Mouse (Mus musculus): ENCODE measurements at regions not wholly inside any gene's neighbourhood (a gene's known extent, or its start where the extent isn't known, plus 50 kb on each side); places are given as distances from the start of the nearest gene placed in this dataset.

DNA sequence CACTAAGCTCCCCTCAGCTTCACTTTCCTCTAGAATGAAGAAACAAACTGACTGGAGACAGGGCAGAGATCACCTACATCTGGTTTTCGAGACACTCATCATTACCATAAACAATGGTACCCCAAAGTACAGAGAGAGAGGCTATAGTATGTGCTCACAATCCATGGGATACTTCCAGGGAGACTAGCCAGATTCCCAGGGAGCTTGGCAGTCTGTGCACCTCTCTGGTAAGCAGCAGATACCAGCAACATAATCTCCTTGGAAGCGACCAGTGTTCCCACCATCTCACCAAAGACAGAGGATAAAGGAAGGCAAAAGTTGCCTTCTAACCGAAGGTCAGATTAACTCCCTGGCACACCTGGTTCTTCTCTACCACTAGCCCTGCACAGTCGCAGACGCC lies 256.4 kb downstream of the Prdm2 start:
- DNase-seq = peak; percentile 4 to 8

DNA sequence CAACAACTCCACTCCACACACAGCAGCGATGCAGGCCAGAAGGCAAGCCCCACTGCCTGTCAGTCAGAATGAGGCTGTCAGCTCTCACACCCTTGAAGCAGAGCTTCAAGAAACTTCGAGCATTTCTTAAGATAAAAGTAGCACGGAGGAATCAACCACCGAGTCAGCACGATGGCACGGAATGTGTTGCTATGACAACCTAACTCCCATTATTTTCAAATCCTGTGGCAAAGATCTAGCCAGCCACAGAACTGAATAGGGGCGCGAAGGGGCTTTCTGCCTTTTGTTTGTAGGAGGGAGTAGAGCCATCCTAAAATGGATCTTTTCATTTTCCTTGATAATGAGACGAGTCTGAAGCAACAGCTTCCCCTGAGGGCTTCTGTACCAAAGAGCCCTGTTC lies 259.1 kb downstream of the Prdm2 start:
- no peak for DNase-seq

DNA sequence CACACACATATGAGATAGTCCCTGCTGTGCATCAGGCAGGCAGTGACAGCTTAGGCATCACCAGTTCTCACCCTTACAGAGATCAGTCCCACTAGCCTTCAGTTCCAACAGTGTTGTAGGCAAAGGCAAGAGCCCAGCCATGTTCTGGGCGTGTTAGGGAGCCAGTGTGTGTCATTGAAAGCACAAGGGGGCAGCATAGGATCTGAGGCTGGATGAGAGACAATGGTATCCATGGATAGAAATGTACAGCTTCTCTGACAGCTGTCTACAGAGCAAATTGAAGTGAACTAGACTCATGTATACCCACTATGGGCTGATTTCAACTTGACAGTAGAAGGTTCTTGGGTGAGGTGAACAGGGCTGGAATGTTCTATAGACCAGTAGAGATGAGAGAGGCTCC lies 259.9 kb downstream of the Prdm2 start:
- no peak for DNase-seq

DNA sequence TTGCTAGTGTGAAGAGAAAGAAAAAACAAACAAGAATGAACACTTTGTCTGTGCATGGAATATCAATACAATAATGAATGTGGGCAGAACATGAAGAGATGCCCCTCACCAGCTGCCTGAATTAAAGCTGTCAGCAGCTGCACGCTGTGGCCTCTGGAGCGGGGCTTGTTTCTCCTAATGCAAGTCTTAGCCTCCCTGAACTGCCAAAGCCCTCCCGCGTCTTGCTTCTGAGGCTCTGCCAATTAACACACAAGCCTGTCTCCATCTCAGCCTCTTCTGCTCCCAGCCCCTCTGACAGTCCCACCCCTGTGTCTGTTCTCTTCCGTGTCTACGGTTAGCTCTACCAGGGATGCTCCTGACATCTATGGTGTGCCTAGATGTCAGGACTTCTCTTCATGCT lies 265.1 kb downstream of the Prdm2 start:
- DNase-seq = no peak

DNA sequence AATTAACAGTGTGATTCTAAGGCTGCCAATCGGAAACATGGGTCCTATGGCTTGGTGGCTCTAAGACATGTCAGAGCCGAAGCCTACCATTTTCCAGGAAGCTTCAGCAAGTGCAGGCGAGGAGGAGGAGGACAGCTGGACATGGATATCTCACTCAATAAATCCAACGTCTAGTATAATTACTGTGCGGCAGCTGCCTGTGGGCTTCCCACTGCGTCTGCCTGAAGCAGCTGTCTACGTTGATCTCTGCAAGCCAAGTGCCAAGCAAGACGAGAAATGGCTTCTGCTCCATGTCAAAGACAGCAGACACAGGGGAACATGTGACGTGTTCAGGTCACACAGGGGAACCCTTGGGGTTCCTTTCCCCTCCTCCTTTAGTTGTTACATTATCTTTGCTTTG lies 279.2 kb downstream of the Prdm2 start:
- no peak for DNase-seq

DNA sequence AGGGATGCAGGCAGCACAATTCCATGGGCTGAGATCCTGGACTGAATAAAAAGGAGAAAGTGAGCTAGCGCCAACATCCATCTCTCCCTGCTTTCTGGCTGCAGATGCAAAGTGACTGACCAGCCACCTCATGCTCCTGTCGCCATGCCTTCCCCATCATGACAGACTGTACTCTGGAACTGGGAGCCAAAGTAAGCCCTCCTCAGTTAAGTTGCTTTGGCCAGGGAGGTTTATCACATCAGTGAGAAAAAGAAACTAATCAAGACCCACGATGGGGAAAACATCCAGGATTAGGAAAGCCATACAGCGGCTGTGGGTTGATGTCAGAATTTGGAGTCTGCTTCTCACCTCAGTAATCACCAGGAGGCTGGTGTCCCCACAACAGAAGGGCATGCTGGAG lies 283.6 kb downstream of the Prdm2 start:
- DNase-seq = no peak

DNA sequence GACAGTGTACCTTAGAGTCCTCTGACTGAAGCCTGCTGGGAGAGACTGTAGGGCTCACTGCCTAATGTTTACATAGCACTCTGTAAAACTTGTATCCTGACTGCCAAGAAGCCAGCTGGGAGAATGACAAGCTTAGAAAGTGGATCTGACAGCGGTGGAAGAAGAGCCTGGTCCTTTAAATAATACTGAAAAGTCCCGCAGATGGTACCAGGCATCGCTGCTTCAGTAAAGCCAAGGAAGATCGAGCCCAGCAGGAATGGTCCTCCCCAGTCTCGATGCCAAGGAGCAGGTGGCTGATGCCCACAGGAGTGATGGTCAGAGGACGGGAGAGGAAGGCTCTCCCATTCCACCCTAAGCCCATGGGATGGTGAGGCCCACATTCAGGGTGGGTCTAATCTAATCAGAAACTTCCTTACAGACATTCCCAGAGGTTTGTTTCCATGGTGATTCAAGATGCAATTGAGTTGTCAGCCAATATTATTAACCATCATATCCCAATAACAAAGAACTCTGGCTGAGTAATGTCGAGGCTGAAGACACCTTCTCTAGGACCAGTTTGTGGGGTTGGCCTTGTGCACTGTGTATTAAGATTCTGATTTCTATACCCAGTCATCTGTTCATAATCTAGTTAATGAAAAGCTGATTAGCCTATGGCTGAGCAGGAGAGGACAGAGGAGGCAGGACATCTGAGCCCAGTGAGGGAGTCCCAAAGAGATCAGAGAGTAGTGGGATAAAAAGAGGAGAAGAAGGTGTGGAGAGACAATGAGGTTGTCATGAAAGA lies 285.3 kb downstream of the Prdm2 start:
- DNase-seq = peak; percentile 30

DNA sequence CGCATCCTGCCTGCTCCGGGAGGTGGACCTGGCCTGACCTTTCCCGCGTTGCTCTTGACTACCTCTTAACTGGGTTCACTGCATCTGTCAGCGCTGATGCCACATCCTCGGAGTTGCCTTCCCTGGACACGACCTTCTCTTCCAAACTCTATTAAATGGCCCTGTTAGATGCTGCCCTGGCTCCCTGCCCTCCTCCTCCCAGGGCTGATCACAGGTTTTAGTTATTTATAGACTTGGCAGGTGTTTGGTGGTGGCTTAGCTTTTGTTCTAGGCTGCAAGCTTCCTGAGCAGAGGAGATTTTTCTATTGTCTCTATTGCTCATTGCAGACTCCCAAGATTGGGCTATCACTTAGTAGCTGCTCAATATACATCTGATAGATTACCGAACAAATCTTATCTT lies 287.7 kb downstream of the Prdm2 start:
- DNase-seq = peak; percentile 78 to 79

DNA sequence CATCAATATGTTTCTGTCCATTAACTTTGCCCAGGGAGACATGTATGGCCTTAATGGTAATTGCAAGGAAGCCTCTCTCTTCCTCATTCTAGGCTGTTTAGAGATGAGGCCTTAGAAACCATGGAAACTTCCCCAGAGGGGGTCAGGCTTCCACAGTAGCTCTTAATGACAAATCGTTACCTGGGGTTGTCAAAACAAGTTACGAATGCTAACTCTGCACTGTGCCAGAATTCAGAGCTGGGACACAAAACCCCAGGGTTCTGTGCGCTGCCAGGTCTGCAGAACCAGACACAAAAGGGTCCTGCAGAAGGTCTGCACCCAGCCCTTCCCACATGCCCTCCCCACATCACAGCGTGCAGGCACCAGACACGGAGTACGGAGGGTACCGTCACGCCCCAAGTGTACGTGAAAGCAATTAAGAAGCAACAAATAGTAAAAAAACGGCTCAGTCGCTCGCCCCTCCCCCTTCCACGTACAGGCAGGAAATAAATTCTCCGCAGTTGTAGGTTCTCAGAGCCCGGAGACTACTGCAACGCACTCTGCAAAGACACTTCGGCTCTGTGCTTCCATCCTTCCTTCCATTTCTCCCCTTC lies 303.3 kb downstream of the Prdm2 start:
- no peak for DNase-seq

DNA sequence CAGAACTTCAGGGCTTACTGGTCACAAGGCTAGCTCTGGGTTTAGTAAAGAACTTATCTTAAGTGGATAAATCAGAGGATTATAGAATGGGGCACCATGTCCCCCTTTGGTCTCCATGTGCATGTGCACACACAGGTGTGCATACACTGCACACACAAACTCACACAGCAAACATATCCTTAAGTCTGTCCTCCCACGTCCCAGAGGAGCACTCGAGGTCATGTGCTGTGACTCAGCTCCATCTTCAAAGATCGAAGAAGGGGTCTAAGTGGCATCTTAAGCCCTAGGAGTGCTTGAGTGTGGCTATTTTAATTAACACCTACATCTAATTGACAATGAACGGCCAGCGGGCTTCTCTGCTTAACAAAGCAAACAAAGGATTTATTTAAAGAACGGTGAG lies 304.0 kb downstream of the Prdm2 start:
- no peak for DNase-seq

DNA sequence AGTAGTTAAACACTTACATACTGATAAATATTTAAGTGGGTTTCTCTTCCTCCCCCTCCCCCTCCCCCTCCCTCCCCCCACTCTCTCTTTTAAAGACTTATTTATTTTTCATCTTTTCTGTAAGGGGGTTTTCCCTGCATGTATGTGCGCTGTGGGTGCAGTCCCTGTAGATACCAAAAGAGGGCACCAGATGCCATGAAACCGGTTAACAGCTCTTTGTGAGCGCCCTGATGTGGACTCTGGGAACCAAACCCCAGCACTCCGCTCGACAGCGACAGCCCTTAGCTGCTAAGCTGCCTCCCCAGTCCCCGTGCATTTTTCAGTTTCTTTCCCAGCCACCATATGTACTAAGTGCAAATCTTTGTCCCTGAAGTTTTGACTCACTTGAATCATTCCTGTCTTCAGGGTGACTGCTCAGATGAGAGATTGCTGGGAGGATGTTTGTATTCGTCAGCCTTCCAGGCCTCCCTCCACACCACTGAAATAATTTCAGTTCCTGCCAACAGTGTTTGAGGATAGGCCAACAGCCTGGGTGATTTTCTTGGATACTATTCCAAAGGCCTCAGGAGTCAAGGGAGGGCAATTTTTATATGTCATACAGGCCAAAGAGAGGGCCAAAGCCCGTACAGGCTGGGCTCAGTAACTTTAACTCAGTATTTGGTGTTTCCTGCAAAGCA lies 309.3 kb downstream of the Prdm2 start:
- no peak for DNase-seq

DNA sequence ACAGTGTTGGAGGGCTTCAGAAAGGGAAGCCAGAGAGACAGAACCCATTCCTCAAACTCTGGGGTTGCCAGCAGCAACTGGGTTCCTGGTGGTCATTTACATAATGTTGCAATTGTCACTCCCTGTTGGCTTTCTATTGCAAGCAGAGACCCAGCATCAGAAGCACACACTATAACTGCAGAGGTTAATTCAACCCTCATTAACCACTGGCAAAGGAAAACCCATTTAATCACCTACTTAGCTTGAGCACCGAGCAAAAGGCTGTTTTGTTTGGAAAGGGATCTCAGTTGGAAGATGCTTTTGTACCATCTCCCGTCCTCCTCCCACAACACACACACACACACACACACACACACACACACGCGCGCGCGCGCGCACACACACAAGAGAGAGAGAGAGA lies 312.0 kb downstream of the Prdm2 start:
- no peak for DNase-seq

DNA sequence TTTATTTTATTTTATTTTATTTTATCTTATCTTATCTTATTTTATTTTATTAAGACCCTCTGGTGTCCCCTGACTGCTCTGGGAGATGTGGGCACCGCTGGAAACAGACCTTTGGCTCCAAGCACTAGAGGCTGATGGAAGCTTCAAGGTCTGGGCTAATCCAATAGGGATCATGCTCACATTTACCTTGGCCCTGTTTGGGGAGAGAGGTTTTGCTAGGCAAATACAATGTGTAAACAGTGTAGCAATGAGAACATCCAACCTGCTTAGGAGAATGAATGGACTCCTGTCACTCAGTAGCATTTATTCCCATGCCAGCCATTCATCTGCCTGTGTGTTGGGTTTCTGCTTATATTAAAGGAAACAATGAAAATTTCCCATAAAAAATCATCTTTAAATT lies 313.8 kb downstream of the Prdm2 start:
- DNase-seq = no peak

DNA sequence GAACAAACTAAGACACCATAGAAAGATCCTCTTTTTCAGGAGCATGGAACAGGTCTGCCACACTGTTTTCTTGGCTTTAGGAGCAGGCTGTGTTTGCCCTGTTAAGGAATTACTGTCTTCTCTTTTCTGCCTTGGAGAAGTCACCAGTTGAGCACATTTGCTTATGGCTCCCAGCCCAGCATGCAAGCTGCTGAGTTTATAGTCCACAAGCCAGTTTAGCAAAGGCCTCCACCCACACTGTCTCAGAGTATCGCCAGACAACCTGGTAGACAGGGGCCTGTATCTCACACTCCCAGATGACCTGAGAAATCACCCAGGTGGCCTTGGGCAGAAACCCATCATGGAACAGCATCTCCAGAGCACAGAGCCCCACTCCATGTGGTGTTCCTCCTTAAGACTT lies 322.1 kb downstream of the Prdm2 start:
- peak in 1 of 2 experiments; percentile 41 for DNase-seq

DNA sequence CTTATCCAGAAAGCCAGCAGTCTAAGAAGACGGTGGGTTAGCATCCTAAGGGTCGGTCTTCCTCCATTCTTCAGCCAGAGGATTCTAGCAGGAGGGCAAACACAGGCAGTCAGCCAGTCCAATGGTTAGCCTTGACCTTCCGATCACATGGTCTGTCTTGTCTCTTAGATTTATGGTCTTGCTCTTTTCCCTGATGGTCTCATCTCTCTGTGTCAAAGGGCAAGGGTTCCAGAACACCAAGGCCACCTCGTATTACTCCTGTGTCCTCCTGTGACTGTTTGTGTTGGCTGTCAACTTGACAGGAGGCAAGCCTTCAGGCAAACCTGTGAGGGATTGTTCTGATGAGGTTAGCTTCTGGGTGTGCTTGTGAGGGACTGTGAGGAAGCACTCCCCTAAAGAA lies 323.9 kb downstream of the Prdm2 start:
- DNase-seq = no peak

DNA sequence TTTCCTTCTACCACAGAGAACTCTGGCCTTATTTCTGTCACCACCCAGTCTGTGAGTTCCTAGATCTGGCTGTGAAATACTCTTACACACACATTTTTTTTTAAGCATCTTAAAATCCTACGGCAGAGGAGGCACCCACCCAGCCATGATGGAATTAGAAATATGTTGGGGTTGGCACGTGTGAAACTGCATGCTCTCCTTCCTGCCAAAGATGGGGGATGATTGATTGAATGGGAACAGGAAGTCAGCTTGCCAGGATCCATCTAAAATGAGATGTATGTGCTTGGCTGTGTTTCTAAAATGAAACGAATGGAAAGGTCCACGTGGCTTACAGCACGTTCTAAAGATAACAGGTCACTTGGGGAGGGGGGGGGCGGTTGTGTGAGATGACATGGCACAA lies 324.9 kb downstream of the Prdm2 start:
- DNase-seq = peak in 1 of 2 experiments; percentile 13

DNA sequence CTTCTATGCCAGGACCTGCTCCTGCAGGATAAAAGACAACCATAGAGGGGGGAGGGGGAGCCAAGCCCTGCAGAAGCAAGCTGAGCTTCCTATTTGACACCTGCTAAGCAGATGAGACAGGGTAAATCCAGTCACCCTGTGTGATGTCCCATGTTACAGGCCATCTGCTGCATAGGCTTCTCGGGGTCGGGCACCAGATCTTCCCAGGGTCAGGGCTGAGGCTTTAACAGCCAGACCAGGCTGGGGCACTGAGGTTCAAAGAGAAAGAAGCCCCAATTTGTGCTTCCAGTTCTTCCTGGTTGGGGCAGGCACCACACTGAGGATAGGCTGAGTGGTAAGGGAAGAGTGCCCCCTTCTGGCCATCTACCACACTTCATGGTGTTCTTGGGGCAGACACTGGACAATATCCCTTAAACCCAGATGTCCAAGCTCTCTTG lies 332.5 kb downstream of the Prdm2 start:
- DNase-seq = peak; percentile 84 to 89

DNA sequence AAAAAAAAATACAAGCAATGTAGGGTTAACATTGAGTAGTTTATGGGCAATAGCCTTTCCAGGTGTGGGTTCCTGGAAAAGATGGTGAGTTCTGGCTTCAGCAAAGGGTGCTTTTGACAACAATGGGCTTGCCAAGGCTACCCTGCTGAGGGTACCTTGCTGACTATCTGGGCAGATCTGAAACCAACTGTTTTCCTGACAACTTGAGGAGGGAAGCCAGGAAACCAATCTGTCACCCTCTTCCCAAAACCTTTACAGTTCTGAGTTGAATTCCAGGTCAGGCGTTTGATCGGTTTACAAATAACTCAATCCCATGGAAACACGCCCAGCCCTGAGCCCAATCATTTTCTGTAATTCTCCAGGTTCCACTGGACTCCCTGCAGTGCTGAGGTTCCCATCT lies 336.6 kb downstream of the Prdm2 start:
- DNase-seq = peak; percentile 82 to 88

DNA sequence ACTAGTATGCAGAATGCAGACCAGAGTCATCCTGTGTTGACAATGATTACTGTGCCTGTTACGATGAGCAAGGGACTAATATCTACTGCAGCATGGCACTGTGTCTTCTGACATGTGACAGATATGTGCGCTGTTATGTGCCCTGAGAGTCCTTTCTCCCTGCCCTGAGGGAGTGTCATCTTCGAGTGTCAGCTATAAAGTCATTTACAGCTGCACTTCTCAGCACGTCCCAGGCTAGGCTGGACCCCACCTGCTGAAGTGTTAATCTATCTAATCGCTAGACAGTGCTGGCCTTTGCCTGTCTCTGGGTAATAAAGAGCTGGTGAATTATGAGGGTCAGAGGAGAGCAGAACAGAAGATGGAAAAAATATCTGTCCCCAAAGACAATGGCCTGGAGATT lies 337.7 kb downstream of the Prdm2 start:
- no peak for DNase-seq

DNA sequence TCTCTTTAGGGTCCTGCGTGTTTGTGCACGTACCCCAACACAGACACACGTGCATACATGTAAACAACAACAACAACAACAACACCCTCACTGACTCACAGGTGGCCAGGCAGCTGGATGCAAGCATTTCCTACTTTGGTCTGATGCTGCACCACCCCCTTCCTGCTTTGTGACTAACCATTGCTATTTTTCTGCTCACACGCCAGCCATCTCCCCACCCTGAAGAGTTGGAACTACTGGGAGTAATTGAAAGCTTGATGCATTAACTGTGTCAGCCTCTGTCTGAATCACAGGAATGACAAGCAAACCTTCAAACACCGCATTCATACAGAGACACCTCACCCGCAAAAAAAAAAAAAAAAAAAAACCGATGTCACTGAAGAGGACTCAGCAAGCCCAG lies 346.5 kb downstream of the Prdm2 start:
- DNase-seq = no peak

DNA sequence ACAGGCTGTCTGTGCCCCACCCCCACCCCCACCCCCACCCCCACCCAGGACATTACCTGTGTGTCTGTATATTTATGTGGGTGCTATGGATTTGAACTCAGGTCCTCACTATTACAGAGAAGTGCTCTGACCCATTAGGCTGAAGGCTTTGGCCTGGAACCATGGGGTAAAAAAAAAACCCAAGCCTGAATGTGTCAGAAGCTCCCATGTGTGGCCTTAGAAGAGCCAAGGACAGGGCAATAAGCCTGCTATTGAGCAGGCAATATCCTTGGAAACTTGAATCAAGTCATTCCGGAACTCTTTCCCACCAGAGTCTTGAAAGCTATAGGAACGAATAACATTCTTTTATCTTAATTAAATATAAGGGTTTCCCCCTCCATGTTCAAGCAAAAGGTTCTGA lies 347.2 kb downstream of the Prdm2 start:
- DNase-seq = no peak

DNA sequence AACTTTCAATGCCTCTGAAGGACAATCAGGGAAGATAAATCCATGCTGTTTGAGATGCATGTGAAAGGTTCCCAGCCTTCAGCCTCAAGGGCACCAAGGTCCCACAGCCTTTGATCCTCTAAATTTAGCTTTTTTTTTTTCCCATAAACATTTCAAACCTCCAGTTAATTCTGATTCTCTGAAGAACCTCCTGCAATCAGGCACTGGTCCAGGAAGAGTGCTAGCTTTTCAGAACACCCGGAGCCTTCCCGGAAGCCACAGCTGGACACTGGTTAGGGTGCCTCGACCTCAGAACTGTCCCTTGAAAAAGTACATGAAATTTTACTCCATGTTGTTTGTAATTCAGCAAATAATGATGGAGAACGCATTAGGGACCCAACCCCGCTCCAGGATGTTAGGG lies 348.9 kb downstream of the Prdm2 start:
- no peak for DNase-seq

DNA sequence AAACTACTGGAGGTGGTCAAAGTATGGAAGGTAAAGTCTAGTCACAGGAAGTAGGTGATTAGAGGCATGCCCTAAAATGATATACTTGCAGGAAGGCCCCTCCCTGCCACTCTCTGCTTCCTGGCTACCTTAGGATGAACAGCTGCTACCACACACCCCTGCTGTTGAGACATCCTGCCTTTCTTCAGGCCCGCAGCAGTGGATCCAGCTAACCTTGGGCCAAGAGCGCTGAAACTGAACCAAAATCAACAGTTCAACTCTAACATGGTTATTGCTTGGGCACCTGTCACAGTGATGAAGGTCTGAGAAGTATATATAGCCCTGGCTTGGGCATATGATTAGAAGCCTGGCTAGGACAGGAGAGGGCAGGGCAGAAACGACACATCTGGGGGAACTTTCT lies 352.4 kb downstream of the Prdm2 start:
- peak; percentile 31 to 42 for DNase-seq

DNA sequence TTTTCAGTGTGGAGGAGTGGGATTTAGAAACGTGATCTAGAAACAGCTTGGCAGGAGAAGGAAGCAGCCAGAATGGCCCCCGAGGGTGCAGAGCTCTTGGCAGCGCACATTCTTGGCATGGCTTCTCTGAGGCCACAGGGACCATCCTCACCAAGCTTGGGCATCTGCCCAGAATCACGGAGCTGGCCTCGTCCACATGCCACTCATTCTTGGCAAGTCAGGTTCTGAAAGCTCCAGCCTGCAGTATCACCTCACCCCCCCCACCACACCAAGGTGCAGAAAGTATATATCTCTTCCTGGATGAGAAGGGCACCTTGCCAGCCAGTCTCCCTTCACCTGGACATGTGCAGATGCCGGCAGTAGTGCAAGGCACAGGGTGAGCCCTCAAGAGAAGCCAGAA lies 356.2 kb downstream of the Prdm2 start:
- peak; percentile 93 for DNase-seq

Data from cerebellum, adult 18-20 months (tissue).